Mouse (Mus musculus): ENCODE data around the gene Kcnj11. TPM values are rescaled to one million over a fixed set of nuclear protein-coding genes. Genes with fewer than 3 reads are reported as not detected.

The Kcnj11 gene
- total and polyA plus RNA-seq, 2 experiments from 2014 or later, result 2.6 to 13.1 TPM

- Histone ChIP-seq H3K9ac (no peak overlapping the region), H3K4me2 (ENCODE audit: low read depth) (no peak overlapping the region), H3K36me3 (ENCODE audit: insufficient read depth) (0 out of 2 replicates have a peak, but pooled peaks cover 7% of the 10 kb centered on the region), H3K27ac (ENCODE audit: low read depth, low read length) (no peak overlapping the region), H3K27me3 (ENCODE audit: insufficient read depth, low read length) (no peaks in the 10 kb centered on the region), H3K4me3 (ENCODE audit: low read depth, low read length) (no peak overlapping the region), H3K9me3 (ENCODE audit: low read length) (no peaks in the 10 kb centered on the region), H3K4me1 (ENCODE audit: insufficient read depth) (peaks cover 19% of the 10 kb centered on the region)
- WGBS, result 83% methylated on average over 7 of the region's 7 CpGs
- no peak for DNase-seq
- ATAC-seq, result no peak
- no peak for TF ChIP-seq CTCF (IDR thresholded peaks at IDR 0.05; ENCODE audit: low read depth)
These were observed 4.9 kb upstream of the Kcnj11 start for GRCm38 (mm10) chr7:46105484-46105883.

- no peaks in the 10 kb centered on the region for H3K9me3 ChIP-seq (ENCODE audit: low read length)
- H3K27me3 ChIP-seq (ENCODE audit: insufficient read depth, low read length), result no peaks in the 10 kb centered on the region
- H3K36me3 ChIP-seq (ENCODE audit: insufficient read depth), result 0 out of 2 replicates have a peak, but pooled peaks cover 7% of the 10 kb centered on the region
- ATAC-seq (no peak), DNase-seq (peak; percentile 64)
- H3K4me1 ChIP-seq (ENCODE audit: insufficient read depth), result peaks cover 19% of the 10 kb centered on the region
- H3K4me3 ChIP-seq (ENCODE audit: low read depth, low read length), result no peak overlapping the region
- no peak overlapping the region for H3K9ac ChIP-seq
- WGBS, result 48% methylated on average over 27 of the region's 27 CpGs
- peak overlapping the region; percentile 29; the same call in 1 of the 2 replicates for H3K27ac ChIP-seq (ENCODE audit: low read depth, low read length)
- peak overlapping the region; percentile 17; the same call in 1 of the 2 replicates for H3K4me2 ChIP-seq (ENCODE audit: low read depth)
- no peak for TF ChIP-seq CTCF (IDR thresholded peaks at IDR 0.05; ENCODE audit: low read depth)
These were observed 3.8 kb upstream of the Kcnj11 start for GRCm38 (mm10) chr7:46104256-46104915.

DNA sequence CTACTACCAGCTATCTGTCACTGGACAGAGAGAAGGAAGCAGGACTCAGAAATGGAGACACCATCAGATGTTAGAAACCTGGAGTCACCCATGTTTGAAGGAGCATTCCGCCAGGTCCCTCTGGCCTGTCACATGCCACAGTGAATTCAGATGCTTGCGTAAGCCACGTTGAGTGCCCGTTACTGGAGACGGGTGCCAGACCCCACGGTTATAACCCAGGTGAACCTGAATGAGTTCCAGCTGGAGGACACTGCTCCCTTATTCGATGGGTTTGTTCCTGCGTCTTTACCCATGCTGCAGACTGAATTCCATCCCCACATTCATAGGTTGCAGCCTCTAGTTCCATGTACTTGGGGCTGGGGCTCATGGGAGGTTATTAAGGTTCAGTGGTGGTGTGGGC, 3.2 kb upstream of the Kcnj11 start:
- H3K4me3 ChIP-seq (ENCODE audit: low read depth, low read length), result no peak overlapping the region
- no peak for ATAC-seq
- no peak for DNase-seq
- H3K4me1 ChIP-seq (ENCODE audit: insufficient read depth), result peaks cover 19% of the 10 kb centered on the region
- TF ChIP-seq CTCF (IDR thresholded peaks at IDR 0.05; ENCODE audit: low read depth), result no peak
- H3K36me3 ChIP-seq (ENCODE audit: insufficient read depth), result 0 out of 2 replicates have a peak, but pooled peaks cover 7% of the 10 kb centered on the region
- H3K9me3 ChIP-seq (ENCODE audit: low read length), result no peaks in the 10 kb centered on the region
- 70% methylated on average over 8 of the region's 8 CpGs for WGBS
- no peaks in the 10 kb centered on the region for H3K27me3 ChIP-seq (ENCODE audit: insufficient read depth, low read length)
- no peak overlapping the region for H3K4me2 ChIP-seq (ENCODE audit: low read depth)
- H3K9ac ChIP-seq, result no peak overlapping the region
- peak overlapping the region; percentile 29; the same call in 1 of the 2 replicates for H3K27ac ChIP-seq (ENCODE audit: low read depth, low read length)

DNA sequence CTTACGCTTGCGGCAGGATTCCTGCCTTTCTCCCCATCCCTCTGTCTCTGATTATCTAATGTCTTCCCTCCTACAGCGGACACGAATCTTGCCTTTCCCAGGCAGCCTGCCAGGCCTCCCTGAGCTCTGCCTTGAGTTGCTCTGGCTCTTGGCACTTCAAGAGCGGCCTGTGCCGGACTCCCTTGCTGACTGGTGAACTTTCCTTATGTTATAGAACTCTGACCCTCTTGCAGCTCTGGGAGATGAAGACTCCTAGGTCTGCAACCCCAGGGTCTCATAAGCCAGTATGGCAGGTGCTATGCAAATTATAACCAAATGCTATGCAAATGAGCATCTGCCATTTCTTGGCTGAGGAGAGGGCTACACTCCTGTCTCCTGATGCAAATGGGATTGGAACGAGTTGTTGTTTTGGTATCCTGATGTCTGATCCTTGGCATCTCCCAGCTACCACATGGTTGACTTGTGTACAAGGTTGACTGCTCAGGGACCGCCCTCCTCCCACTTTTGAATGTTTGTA, 2.6 kb upstream of the Kcnj11 start:
- Histone ChIP-seq H3K4me2 (ENCODE audit: low read depth) (no peak overlapping the region), H3K27ac (ENCODE audit: low read depth, low read length) (peak overlapping the region; percentile 76), H3K4me3 (ENCODE audit: low read depth, low read length) (no peak overlapping the region), H3K27me3 (ENCODE audit: insufficient read depth, low read length) (no peaks in the 10 kb centered on the region), H3K4me1 (ENCODE audit: insufficient read depth) (peaks cover 19% of the 10 kb centered on the region), H3K9me3 (ENCODE audit: low read length) (no peaks in the 10 kb centered on the region), H3K36me3 (ENCODE audit: insufficient read depth) (0 out of 2 replicates have a peak, but pooled peaks cover 7% of the 10 kb centered on the region), H3K9ac (no peak overlapping the region)
- no peak for TF ChIP-seq CTCF (IDR thresholded peaks at IDR 0.05; ENCODE audit: low read depth)
- ATAC-seq (peak; percentile 71), DNase-seq (peak; percentile 85)
- 23% methylated on average over 8 of the region's 8 CpGs for WGBS

DNA sequence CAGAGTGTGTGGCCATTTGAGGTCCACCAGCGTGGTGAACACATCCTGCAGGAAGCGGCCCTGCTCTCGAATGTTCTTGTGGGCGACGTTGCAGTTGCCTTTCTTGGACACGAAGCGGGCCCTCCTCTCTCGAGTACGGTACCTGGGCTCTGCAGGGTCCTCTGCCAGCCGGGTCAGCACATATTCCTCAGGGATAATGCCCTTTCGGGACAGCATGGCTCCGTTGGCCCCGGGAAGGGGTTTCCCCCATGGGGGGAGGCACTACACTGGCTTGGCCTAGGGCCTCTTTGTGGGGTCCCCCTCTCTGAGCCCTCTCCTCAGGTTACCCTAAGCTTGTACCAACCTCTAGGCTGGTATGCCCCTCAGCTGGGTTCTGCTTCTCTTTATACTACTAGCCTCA, 882 bp downstream of the Kcnj11 start:
- 86% methylated on average over 13 of the region's 13 CpGs for WGBS
- TF ChIP-seq CTCF (IDR thresholded peaks at IDR 0.05; ENCODE audit: low read depth), result no peak
- ATAC-seq (0 out of 2 replicates have a peak, but pooled peaks have one; percentile 3), DNase-seq (no peak)
- Histone ChIP-seq H3K4me1 (ENCODE audit: insufficient read depth) (peaks cover 19% of the 10 kb centered on the region), H3K4me3 (ENCODE audit: low read depth, low read length) (peak overlapping the region; percentile 78), H3K4me2 (ENCODE audit: low read depth) (peak overlapping the region; percentile 79), H3K27me3 (ENCODE audit: insufficient read depth, low read length) (no peaks in the 10 kb centered on the region), H3K36me3 (ENCODE audit: insufficient read depth) (no peaks in the 10 kb centered on the region), H3K9ac (no peak overlapping the region), H3K9me3 (ENCODE audit: low read length) (no peaks in the 10 kb centered on the region), H3K27ac (ENCODE audit: low read depth, low read length) (no peak overlapping the region)

DNA sequence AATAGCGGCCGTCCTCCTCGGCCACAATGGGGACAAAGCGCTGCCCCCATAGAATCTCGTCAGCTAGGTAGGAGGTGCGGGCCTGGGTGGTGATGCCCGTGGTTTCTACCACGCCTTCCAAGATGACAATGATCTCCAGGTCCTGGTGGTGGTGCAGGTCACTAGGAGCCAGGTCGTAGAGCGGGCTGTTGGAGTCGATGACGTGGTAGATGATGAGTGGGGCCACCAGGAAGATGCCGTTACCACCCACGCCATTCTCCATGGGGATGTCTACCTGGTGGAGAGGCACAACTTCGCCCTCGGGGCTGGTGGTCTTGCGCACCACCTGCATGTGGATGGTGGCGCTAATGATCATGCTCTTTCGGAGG, 1.7 kb downstream of the Kcnj11 start:
- Histone ChIP-seq H3K9me3 (ENCODE audit: low read length) (no peaks in the 10 kb centered on the region), H3K9ac (no peak overlapping the region), H3K27me3 (ENCODE audit: insufficient read depth, low read length) (no peaks in the 10 kb centered on the region), H3K36me3 (ENCODE audit: insufficient read depth) (no peaks in the 10 kb centered on the region), H3K4me3 (ENCODE audit: low read depth, low read length) (no peak overlapping the region), H3K4me1 (ENCODE audit: insufficient read depth) (peaks cover 12% of the 10 kb centered on the region), H3K4me2 (ENCODE audit: low read depth) (peak overlapping the region; percentile 31; the same call in 1 of the 2 replicates), H3K27ac (ENCODE audit: low read depth, low read length) (no peak overlapping the region)
- no peak for DNase-seq
- whole genome bisulfite sequencing, result 92% methylated on average over 19 of the region's 19 CpGs
- ATAC-seq, result no peak
- TF ChIP-seq CTCF (IDR thresholded peaks at IDR 0.05; ENCODE audit: low read depth), result no peak

- H3K9ac ChIP-seq, result no peak overlapping the region
- peak overlapping the region; percentile 31 for H3K4me2 ChIP-seq (ENCODE audit: low read depth)
- H3K4me1 ChIP-seq (ENCODE audit: insufficient read depth), result 0 out of 2 replicates have a peak, but pooled peaks cover 6% of the 10 kb centered on the region
- no peaks in the 10 kb centered on the region for H3K27me3 ChIP-seq (ENCODE audit: insufficient read depth, low read length)
- ATAC-seq (no peak), DNase-seq (no peak)
- WGBS, result 79% methylated on average over 19 of the region's 19 CpGs
- no peak overlapping the region for H3K4me3 ChIP-seq (ENCODE audit: low read depth, low read length)
- no peaks in the 10 kb centered on the region for H3K9me3 ChIP-seq (ENCODE audit: low read length)
- H3K36me3 ChIP-seq (ENCODE audit: insufficient read depth), result no peaks in the 10 kb centered on the region
- TF ChIP-seq CTCF (IDR thresholded peaks at IDR 0.05; ENCODE audit: low read depth), result no peak
- H3K27ac ChIP-seq (ENCODE audit: low read depth, low read length), result no peak overlapping the region
These were observed 2.2 kb downstream of the Kcnj11 start for GRCm38 (mm10) chr7:46098221-46098918.

Data from forebrain, postnatal 0 days (tissue).